Mouse (Mus musculus) heart, embryonic 13.5 days (tissue): ENCODE measurements around the gene Sirt7. TPM values are rescaled to one million over a fixed set of nuclear protein-coding genes. Genes with fewer than 3 reads are reported as not detected.
A peak's percentile ranks its signal among the peaks of the same experiment; 100 is the strongest.

Source experiments
- ATAC-seq: fragments of 200-750 bp; cut with Nextera tagmentation; 2 replicates; pipeline ENCODE4 v1.8.0; 2017; ENCODE audit warnings: moderate TSS enrichment; ENCODE audit not compliant: insufficient number of reproducible peaks, low FRiP score, low TSS enrichment; ENCODE audit errors: extremely low read depth
- H3K27ac ChIP-seq: fragments of 300-500 bp; sonication (generic); replicated peaks from 2 replicates; pipeline ENCODE4 v1.5.1; 2015; ENCODE audit warnings: moderate library complexity, mild to moderate bottlenecking, inconsistent platforms
- H3K27me3 ChIP-seq: fragments of 300-500 bp; sonication (generic); replicated peaks from 2 replicates; pipeline ENCODE4 v1.6.1; 2015; ENCODE audit warnings: mild to moderate bottlenecking, inconsistent platforms
- H3K36me3 ChIP-seq: fragments of 300-500 bp; sonication (generic); 2 replicates; pipeline ENCODE4 v1.6.1; 2015; ENCODE audit warnings: mild to moderate bottlenecking, inconsistent platforms
- H3K4me1 ChIP-seq: fragments of 300-500 bp; sonication (generic); 2 replicates; pipeline ENCODE4 v1.6.1; 2015; ENCODE audit warnings: inconsistent platforms
- H3K4me2 ChIP-seq: fragments of 300-500 bp; sonication (generic); 2 replicates; pipeline ENCODE4 v1.6.1; 2015; ENCODE audit warnings: inconsistent platforms, mild to moderate bottlenecking, moderate library complexity
- H3K4me3 ChIP-seq: fragments of 300-500 bp; sonication (generic); 2 replicates; pipeline ENCODE4 v1.5.1; 2015; ENCODE audit warnings: moderate library complexity, mild to moderate bottlenecking, inconsistent platforms
- H3K9ac ChIP-seq: fragments of 300-500 bp; sonication (generic); 2 replicates; pipeline ENCODE4 v1.6.1; 2015; ENCODE audit warnings: inconsistent platforms, mild to moderate bottlenecking, moderate library complexity
- H3K9me3 ChIP-seq: fragments of 300-500 bp; sonication (generic); 2 replicates; pipeline ENCODE4 v1.6.1; 2016; ENCODE audit warnings: inconsistent platforms
- WGBS: fragments of 180-500 bp; shearing (Covaris S2); methylation state at CpG from one replicate; pipeline ENCODE4 v1.1.7; 2015; ENCODE audit warnings: mixed read lengths; 5-methylcytosine and 5-hydroxymethylcytosine counted together
- polyA plus RNA-seq: library from polyadenylated mRNA; unstranded; fragments of >200 nt; fragmentation: Nextera tagmentation; extraction: Ambion mirVana; gene quantifications from 2 replicates; pipeline ENCODE4 v1.2.1, GENCODE M21; 2015

Sirt7 gene
- 17.7 and 20.4 TPM in 2 replicates for polyA plus RNA-seq

- peak within 1 kb of the TSS; percentile 96 for H3K4me2 ChIP-seq
- H3K9ac ChIP-seq: peak within 1 kb of the TSS; percentile 90
- no peaks in the 10 kb centered on the region for H3K27me3 ChIP-seq
- H3K4me1 ChIP-seq: peaks cover 35% of the 10 kb centered on the region
- ATAC-seq: no peak
- peak within 1 kb of the TSS; percentile 78 for H3K27ac ChIP-seq
- H3K9me3 ChIP-seq: no peaks in the 10 kb centered on the region
- H3K4me3 ChIP-seq: peak within 1 kb of the TSS; percentile 99
- peaks cover 62% of the 10 kb centered on the region for H3K36me3 ChIP-seq
- 13% methylated on average over 5 of the region's 5 CpGs for WGBS
Observed at GRCm38 (mm10) chr11:120625152-120625775, at the start of gene Sirt7. TSS of gene Sirt7 (minus strand) at chr11:120625240.

DNA sequence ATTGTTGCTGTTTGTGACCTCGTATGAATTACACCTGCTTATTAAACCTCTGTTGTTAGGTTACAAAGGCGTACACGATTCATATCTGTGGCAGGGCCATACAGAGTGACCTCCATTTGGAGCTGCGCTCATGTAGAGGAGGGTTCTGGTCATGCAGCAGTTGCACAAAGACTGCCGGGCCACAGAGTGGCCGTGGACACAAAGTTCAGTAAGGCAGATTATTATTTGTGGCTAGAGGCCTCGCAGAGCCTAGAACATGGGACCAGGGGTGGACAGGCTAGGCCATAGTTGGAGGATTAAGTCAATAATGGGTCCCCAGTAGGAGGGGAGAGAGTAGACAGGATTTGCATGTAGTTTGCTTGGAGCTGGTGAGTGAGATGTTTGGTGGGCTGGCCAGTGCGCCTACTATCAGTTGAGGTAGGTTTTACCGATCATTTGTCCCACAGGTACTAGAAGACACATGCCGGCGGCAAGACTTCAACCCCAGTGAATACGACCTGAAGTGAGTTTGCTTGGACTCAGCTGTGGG, 48.6 kb upstream of the Sirt7 start:
- peaks cover 32% of the 10 kb centered on the region for H3K36me3 ChIP-seq
- H3K9ac ChIP-seq: peak overlapping the region; percentile 89
- H3K27ac ChIP-seq: peak overlapping the region; percentile 89
- H3K4me1 ChIP-seq: peaks cover 25% of the 10 kb centered on the region
- peak overlapping the region; percentile 77 for H3K4me3 ChIP-seq
- ATAC-seq: peak; percentile 5; the same call in 1 of the 2 replicates
- H3K27me3 ChIP-seq: no peaks in the 10 kb centered on the region
- peak overlapping the region; percentile 96 for H3K4me2 ChIP-seq
- no peaks in the 10 kb centered on the region for H3K9me3 ChIP-seq
- WGBS: 32% methylated on average over 12 of the region's 12 CpGs

- peak within 1 kb of the TSS; percentile 89 for H3K9ac ChIP-seq
- H3K4me3 ChIP-seq: peak within 1 kb of the TSS; percentile 77
- peaks cover 25% of the 10 kb centered on the region for H3K4me1 ChIP-seq
- H3K27ac ChIP-seq: peak within 1 kb of the TSS; percentile 89
- 1% methylated on average over 83 of the region's 83 CpGs for WGBS
- peak; percentile 98 for ATAC-seq
- peak within 1 kb of the TSS; percentile 96 for H3K4me2 ChIP-seq
- no peaks in the 10 kb centered on the region for H3K9me3 ChIP-seq
- no peaks in the 10 kb centered on the region for H3K27me3 ChIP-seq
- H3K36me3 ChIP-seq: peaks cover 25% of the 10 kb centered on the region
Observed at GRCm38 (mm10) chr11:120672687-120673593, 47.9 kb upstream of the Sirt7 start, which contains the start of gene Aspscr1. TSS of gene Aspscr1 (plus strand) at chr11:120672973.

DNA sequence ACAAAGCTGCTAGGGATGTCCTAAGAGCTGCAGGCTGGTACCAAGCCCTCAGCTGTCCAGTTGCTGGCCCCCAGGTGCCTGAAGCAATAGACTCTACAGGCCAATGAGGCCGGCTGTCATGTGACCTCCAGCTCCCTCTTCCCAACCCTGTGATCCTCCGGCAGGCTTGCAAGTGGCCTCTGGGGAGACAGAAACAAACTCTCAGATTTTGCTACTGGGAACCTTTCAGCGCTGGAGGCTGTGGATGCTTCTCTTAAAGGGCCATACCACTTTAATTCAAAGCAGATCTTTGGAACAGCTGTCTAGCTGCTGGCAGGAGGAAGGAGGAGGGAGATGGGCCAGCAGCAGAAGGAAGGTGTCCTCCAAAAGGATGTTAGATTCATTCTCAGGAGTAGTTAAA, 41.6 kb upstream of the Sirt7 start:
- Histone ChIP-seq H3K27me3 (peaks cover 38% of the 10 kb centered on the region), H3K9ac (no peak overlapping the region), H3K36me3 (no peaks in the 10 kb centered on the region), H3K4me2 (no peak overlapping the region), H3K27ac (no peak overlapping the region), H3K4me1 (peaks cover 15% of the 10 kb centered on the region), H3K4me3 (no peak overlapping the region), H3K9me3 (no peaks in the 10 kb centered on the region)
- ATAC-seq: no peak
- WGBS: 4% methylated on average over 3 of the region's 3 CpGs

- H3K4me2 ChIP-seq: no peak overlapping the region
- no peak for ATAC-seq
- H3K9me3 ChIP-seq: no peaks in the 10 kb centered on the region
- H3K4me1 ChIP-seq: peaks cover 24% of the 10 kb centered on the region
- H3K27me3 ChIP-seq: peaks cover 50% of the 10 kb centered on the region
- H3K9ac ChIP-seq: no peak overlapping the region
- no peak overlapping the region for H3K4me3 ChIP-seq
- 52% methylated on average over 3 of the region's 3 CpGs for WGBS
- no peak overlapping the region for H3K27ac ChIP-seq
- no peaks in the 10 kb centered on the region for H3K36me3 ChIP-seq
Observed at GRCm38 (mm10) chr11:120665406-120665805, 40.4 kb upstream of the Sirt7 start.

- Histone ChIP-seq H3K4me3 (no peak overlapping the region), H3K4me1 (peaks cover 40% of the 10 kb centered on the region), H3K9ac (no peak overlapping the region), H3K9me3 (no peaks in the 10 kb centered on the region), H3K4me2 (no peak overlapping the region), H3K27ac (no peak overlapping the region), H3K27me3 (peaks cover 67% of the 10 kb centered on the region), H3K36me3 (no peaks in the 10 kb centered on the region)
- 83% methylated on average over 5 of the region's 5 CpGs for WGBS
- no peak for ATAC-seq
Observed at GRCm38 (mm10) chr11:120663714-120664113, 38.7 kb upstream of the Sirt7 start.

GRCm38 (mm10) chr11:120662759-120663158, 37.7 kb upstream of the Sirt7 start:
- no peak overlapping the region for H3K4me3 ChIP-seq
- H3K36me3 ChIP-seq: no peaks in the 10 kb centered on the region
- H3K9me3 ChIP-seq: no peaks in the 10 kb centered on the region
- peaks cover 76% of the 10 kb centered on the region for H3K27me3 ChIP-seq
- H3K27ac ChIP-seq: no peak overlapping the region
- no peak for ATAC-seq
- H3K4me1 ChIP-seq: peaks cover 40% of the 10 kb centered on the region
- no peak overlapping the region for H3K4me2 ChIP-seq
- H3K9ac ChIP-seq: no peak overlapping the region
- WGBS: 51% methylated on average over 6 of the region's 6 CpGs

GRCm38 (mm10) chr11:120661076-120661460, 36.0 kb upstream of the Sirt7 start, which contains the start of gene Notum:
TSS of gene Notum (minus strand) at chr11:120661175.
- no peak within 1 kb of the TSS for H3K27ac ChIP-seq
- no peak for ATAC-seq

GRCm38 (mm10) chr11:120660301-120661075, 35.4 kb upstream of the Sirt7 start:
- under 1% methylated on average over 87 of the region's 95 CpGs for WGBS

More at GRCm38 (mm10) chr11:120661076-120661460, 36.0 kb upstream of the Sirt7 start, which contains the start of gene Notum:
- H3K4me2 ChIP-seq: peak within 1 kb of the TSS; percentile 71
- H3K4me1 ChIP-seq: peaks cover 30% of the 10 kb centered on the region
- peak within 1 kb of the TSS; percentile 56 for H3K4me3 ChIP-seq
- H3K9me3 ChIP-seq: no peaks in the 10 kb centered on the region
- H3K9ac ChIP-seq: peak within 1 kb of the TSS; percentile 74
- WGBS: 1% methylated on average over 35 of the region's 35 CpGs
- H3K36me3 ChIP-seq: no peaks in the 10 kb centered on the region
- peaks cover 93% of the 10 kb centered on the region for H3K27me3 ChIP-seq

GRCm38 (mm10) chr11:120659509-120660300, 34.7 kb upstream of the Sirt7 start:
- Histone ChIP-seq H3K27ac (no peak overlapping the region), H3K9ac (peak overlapping the region; percentile 74), H3K27me3 (peaks cover 94% of the 10 kb centered on the region), H3K4me1 (peaks cover 30% of the 10 kb centered on the region), H3K4me2 (peak overlapping the region; percentile 71), H3K9me3 (no peaks in the 10 kb centered on the region), H3K4me3 (peak overlapping the region; percentile 56), H3K36me3 (no peaks in the 10 kb centered on the region)
- 3% methylated on average over 50 of the region's 50 CpGs for WGBS
- ATAC-seq: no peak

More at GRCm38 (mm10) chr11:120660301-120661075, 35.4 kb upstream of the Sirt7 start:
- Histone ChIP-seq H3K27ac (no peak overlapping the region), H3K36me3 (no peaks in the 10 kb centered on the region), H3K27me3 (peaks cover 99% of the 10 kb centered on the region), H3K4me2 (peak overlapping the region; percentile 71), H3K4me3 (peak overlapping the region; percentile 56), H3K4me1 (peaks cover 30% of the 10 kb centered on the region), H3K9me3 (no peaks in the 10 kb centered on the region), H3K9ac (peak overlapping the region; percentile 74)
- no peak; the same call in 1 of the 2 replicates for ATAC-seq
